Mouse (Mus musculus) Patski (cell line): ENCODE results near the gene Ctsk. TPM values are rescaled to one million over a fixed set of nuclear protein-coding genes. Genes with fewer than 3 reads are reported as not detected.

ENCODE experiments used
- ATAC-seq: fragments of 100-300 bp; one replicate; pipeline ENCODE4 v1.8.0; 2021
- CTCF ChIA-PET: fragments of 350-600 bp; sonication (Branson Sonifier 250); formaldehyde crosslinking; loops from one replicate; lab custom pipeline; 2022; ENCODE audit warnings: inconsistent platforms; lab: Charles Lee
- POLR2A ChIA-PET: fragments of 350-600 bp; sonication (Branson Sonifier 250); formaldehyde crosslinking; loops from one replicate; lab custom pipeline; 2022; ENCODE audit warnings: antibody characterized with exemption, inconsistent platforms; lab: Charles Lee
- DNase-seq: peaks from one replicate; pipeline ENCODE4 v3.0.0-alpha.2; 2011; ENCODE audit warnings: low read depth, low spot score
- H3K27me3 ChIP-seq: fragments of 371-371 bp; one replicate; pipeline ENCODE4 v1.5.1; 2021
- CTCF ChIP-seq: fragments of 100-300 bp; IDR thresholded peaks from one replicate; pipeline ENCODE4 v1.5.1; 2021
- in situ Hi-C: fragments of 300-500 bp; cut with MboI; formaldehyde crosslinking; loops from 3 replicates; pipeline ENCODE4 v1.11.1; 2018; ENCODE audit warnings: low pct_unique_long_range_greater_than_20kb, mixed read lengths
- polyA plus RNA-seq: library from polyadenylated mRNA; unstranded; gene quantifications from one replicate; pipeline ENCODE4 v1.2.3, GENCODE M21; 2021

Ctsk gene
- polyA plus RNA-seq, 1 experiment from 2014 or later, result 1.1 TPM

GRCm38 (mm10) chr3:95520100-95520499 is 21.0 kb downstream of the Ctsk start:
- ChIA-PET POLR2A (interaction anchor here (1.2 kb wide), 1 partner anchor 12 kb away, joined by 3 read pairs; no protein-coding TSS in a partner anchor), CTCF (interaction anchor here (1.2 to 1.9 kb wide), 2 partner anchors 13 to 23 kb away, joined by 3 read pairs; no protein-coding TSS in a partner anchor)
- in situ Hi-C loops, result no loop called here
- ATAC-seq (no peak), DNase-seq (no peak)
- no peak for TF ChIP-seq CTCF
- no peaks in the 10 kb centered on the region for H3K27me3 ChIP-seq

GRCm38 (mm10) chr3:95521168-95521567 is 22.1 kb downstream of the Ctsk start:
- ChIA-PET CTCF (interaction anchor here (1.9 kb wide), 1 partner anchor 22 kb away, joined by 3 read pairs; no protein-coding TSS in a partner anchor), POLR2A (interaction anchor here (0.9 kb wide), 1 partner anchor 31 kb away, joined by 3 read pairs; no protein-coding TSS in a partner anchor)
- H3K27me3 ChIP-seq, result no peaks in the 10 kb centered on the region
- ATAC-seq (no peak), DNase-seq (no peak)
- in situ Hi-C loops, result no loop called here
- TF ChIP-seq CTCF, result no peak

- DNase-seq, result no peak
- ChIA-PET POLR2A (no interaction called here), CTCF (interaction anchor here (1.0 kb wide), 1 partner anchor 20 kb away, joined by 3 read pairs; no protein-coding TSS in a partner anchor)
- no peaks in the 10 kb centered on the region for H3K27me3 ChIP-seq
- ATAC-seq, result no peak
- no peak for TF ChIP-seq CTCF
- in situ Hi-C loops, result no loop called here
These were observed 24.6 kb downstream of the Ctsk start for GRCm38 (mm10) chr3:95523662-95524061.

GRCm38 (mm10) chr3:95524673-95525072 is 25.6 kb downstream of the Ctsk start:
- ChIA-PET CTCF (no interaction called here), POLR2A (no interaction called here)
- H3K27me3 ChIP-seq, result no peaks in the 10 kb centered on the region
- ATAC-seq, result no peak
- in situ Hi-C loops, result no loop called here
- DNase-seq, result no peak
- no peak for TF ChIP-seq CTCF

DNA sequence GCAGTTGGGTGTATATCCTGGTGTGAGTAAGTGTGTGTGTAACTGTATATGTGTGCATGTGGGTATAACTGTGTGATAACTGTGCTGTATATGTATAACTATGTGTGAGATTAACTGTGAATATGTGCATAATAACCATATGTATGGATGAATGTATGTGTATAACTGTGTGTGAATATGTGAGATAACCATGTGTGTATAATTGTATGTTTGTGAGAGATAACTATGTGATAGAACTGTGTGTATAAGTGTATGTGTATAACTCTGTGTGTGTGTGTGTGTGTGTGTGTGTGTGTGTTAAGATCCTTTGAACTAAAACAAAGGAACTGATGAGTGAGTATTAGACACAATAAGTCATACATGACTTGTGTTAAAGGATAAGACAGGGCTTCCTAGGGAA is 27.1 kb downstream of the Ctsk start:
- in situ Hi-C loops, result no loop called here
- TF ChIP-seq CTCF, result no peak
- no peaks in the 10 kb centered on the region for H3K27me3 ChIP-seq
- ChIA-PET POLR2A (interaction anchor here (1.2 kb wide), 1 partner anchor 21 kb away, joined by 3 read pairs; no protein-coding TSS in a partner anchor), CTCF (interaction anchor here (1.9 kb wide), 1 partner anchor 9 kb away, joined by 7 read pairs; no protein-coding TSS in a partner anchor)
- DNase-seq (no peak), ATAC-seq (no peak)

- no peak for DNase-seq
- no peaks in the 10 kb centered on the region for H3K27me3 ChIP-seq
- no peak for ATAC-seq
- ChIA-PET POLR2A (interaction anchor here (1.2 kb wide), 1 partner anchor 21 kb away, joined by 3 read pairs; no protein-coding TSS in a partner anchor), CTCF (interaction anchor here (1.9 kb wide), 1 partner anchor 9 kb away, joined by 7 read pairs; no protein-coding TSS in a partner anchor)
- in situ Hi-C loops, result no loop called here
- TF ChIP-seq CTCF, result no peak
These were observed 27.7 kb downstream of the Ctsk start, which contains the start of gene Ctss for GRCm38 (mm10) chr3:95526622-95527211. TSS of gene Ctss (plus strand) at chr3:95526786.

DNA sequence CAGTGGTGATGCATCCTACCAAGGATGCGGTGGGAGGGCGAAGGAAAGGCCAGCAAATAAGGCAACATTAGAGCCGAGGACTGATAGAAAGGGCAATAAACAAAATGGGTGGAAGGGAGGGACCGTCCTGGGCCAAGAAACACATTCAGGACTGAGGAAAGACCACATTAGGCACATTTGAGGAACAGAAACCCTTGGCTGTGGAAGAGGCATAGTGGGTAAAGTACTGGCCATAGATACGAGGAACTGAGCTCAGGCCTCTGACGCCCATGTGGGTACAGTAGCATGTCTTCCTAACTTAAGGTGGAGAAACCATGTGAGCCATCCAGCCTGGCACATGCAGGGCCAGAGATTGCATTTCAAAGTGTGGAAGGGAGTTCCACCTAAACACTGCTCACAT is 30.8 kb downstream of the Ctsk start:
- in situ Hi-C loops, result no loop called here
- no peak for TF ChIP-seq CTCF
- ATAC-seq (no peak), DNase-seq (no peak)
- no peaks in the 10 kb centered on the region for H3K27me3 ChIP-seq
- CTCF ChIA-PET, result no interaction called here
- POLR2A ChIA-PET, result no interaction called here

DNA sequence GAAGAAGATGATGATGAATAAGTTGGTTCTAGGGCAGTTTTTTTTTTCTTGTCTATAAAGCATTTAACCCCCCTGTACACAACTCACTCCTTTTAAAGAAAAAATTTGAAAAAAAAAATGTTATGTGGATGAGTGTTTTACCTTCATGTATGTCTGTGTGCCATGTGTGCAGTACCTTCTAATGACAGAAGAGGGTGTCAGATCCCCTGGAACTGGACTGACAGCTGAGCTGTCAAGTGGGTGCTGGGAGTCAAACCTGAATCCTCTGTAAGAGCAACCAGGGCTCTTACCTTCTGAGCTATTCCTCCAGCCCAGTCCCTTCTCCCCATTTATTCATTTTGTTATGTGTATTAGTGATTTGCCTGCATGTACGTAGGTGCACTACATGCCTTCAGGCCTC is 32.0 kb downstream of the Ctsk start:
- no peak for TF ChIP-seq CTCF

DNA sequence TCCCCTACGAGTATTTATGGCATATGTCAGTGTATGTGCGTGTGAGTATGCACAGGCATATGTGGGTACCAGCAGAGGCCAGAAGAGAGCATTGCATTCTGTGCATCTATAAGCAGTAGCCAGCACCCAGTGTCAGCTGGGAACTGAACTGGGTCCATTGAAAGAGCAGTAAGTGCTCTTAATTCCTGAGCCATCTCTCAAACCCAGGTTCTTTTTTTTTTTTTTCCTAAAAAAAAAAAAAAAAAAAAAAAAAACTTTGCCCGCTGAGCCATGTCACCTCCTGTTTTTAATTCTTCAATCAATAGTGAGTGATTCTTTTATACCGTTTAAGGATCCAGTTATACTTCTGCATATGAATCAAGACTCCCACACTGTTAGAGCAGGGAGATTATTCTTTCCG is 34.3 kb downstream of the Ctsk start:
- no peak for ATAC-seq

More for the DNA sequence above, 32.0 kb downstream of the Ctsk start:
- ATAC-seq, result no peak
- no peak for DNase-seq
- in situ Hi-C loops, result no loop called here
- no peaks in the 10 kb centered on the region for H3K27me3 ChIP-seq
- POLR2A ChIA-PET, result no interaction called here
- CTCF ChIA-PET, result interaction anchor here (0.9 to 1.3 kb wide), 2 partner anchors 8 to 15 kb away, joined by 3 read pairs; no protein-coding TSS in a partner anchor

DNA sequence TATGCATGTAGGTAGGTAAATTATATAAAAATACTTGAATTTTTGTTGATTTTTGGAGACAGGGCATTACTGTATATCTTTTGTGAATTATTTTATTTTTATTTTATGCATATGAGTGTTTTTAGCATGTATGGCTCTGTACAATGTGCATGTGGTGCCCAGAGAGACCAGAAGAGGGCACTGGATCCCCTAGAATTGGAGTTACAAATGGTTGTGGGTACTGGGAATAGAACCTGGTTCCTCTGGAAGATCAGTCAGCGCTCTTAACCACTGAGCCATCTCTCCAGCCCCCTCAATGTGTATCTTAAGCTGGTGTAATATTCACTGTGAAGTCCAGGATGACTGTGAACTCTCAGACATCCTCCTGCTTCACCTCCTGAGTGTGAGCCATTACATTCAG is 35.9 kb downstream of the Ctsk start:
- in situ Hi-C loops, result no loop called here
- peak; percentile 29 for TF ChIP-seq CTCF

More for the DNA sequence above, 34.3 kb downstream of the Ctsk start:
- CTCF ChIA-PET, result interaction anchor here (1.0 to 1.6 kb wide), 2 partner anchors 14 to 36 kb away, joined by 3 read pairs; no protein-coding TSS in a partner anchor
- no peaks in the 10 kb centered on the region for H3K27me3 ChIP-seq
- in situ Hi-C loops, result no loop called here
- no peak for TF ChIP-seq CTCF
- POLR2A ChIA-PET, result no interaction called here
- DNase-seq, result no peak

DNA sequence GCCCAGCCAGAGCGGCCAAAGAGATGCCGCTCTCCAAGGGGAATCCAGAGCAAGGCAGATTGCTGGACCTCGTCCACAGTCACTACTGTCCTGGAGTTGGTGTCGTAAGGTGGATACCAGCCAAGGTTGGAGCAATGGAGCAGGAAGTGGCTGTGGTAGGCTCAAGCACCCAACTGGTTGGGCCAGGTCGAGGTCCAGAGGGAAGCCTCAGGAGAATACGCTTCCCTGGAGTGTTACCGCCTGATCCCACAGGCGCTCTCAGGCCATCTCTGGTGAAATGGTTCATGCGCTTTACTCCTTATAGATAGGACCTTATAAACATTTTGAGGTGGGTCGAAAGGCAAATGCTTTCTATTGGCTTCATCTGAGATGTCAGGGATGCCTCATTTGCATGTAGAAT is 39.9 kb downstream of the Ctsk start:
- no peak for DNase-seq
- ATAC-seq, result no peak
- ChIA-PET CTCF (interaction anchor here (1.3 kb wide), 1 partner anchor 22 kb away, joined by 3 read pairs; no protein-coding TSS in a partner anchor), POLR2A (no interaction called here)
- in situ Hi-C loops, result no loop called here
- no peak for TF ChIP-seq CTCF
- H3K27me3 ChIP-seq, result no peaks in the 10 kb centered on the region

More for the DNA sequence above, 35.9 kb downstream of the Ctsk start:
- no peaks in the 10 kb centered on the region for H3K27me3 ChIP-seq
- ChIA-PET POLR2A (no interaction called here), CTCF (interaction anchor here (1.0 to 2.0 kb wide), 4 partner anchors 9 to 17 kb away, joined by 3 to 8 read pairs (median 4); no protein-coding TSS in a partner anchor)
- DNase-seq (no peak), ATAC-seq (no peak)
